In the genomic region with DNA sequence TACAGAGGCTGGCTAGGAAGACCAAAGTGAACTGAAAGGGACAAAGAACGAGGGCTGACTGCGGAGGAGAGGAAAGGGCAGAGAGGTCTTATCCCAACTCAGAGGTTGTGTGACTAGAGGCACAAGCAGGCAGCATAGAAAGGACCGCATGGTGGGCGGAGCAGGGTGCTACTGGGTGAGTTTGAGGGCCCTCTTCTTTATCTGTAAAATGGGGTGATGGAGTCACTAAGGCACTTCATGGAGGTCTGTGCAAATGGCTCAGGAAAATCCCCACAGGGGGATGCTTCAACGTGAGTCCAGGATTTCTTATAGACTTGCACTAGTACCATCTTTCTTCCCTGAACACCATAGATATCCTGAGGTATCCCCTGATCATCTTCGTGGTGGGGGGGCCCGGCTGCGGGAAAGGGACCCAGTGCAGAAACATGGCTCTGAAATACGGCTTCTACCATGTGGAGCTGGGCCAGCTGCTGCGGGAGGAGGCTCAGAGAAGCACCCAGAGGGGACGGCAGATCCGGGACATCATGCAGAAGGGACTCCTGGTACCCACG, we compare ENCODE assay signal across 8 mouse cellular contexts. TPM values are rescaled to one million over a fixed set of nuclear protein-coding genes. Genes with fewer than 3 reads are reported as not detected.
DNase-seq lines count a peak whose midpoint lies in the region; ATAC-seq lines count a peak whose summit lies in the region.

No protein-coding gene starts in this region.

- peaks cover 22% of the 10 kb centered on the region for H3K36me3 ChIP-seq in megakaryocyte, embryonic 14.5 days (replicated peaks; ENCODE audit: low read length)
- peaks cover 22% of the 10 kb centered on the region for H3K36me3 ChIP-seq in limb, embryonic 12.5 days
- peaks cover 15% of the 10 kb centered on the region for H3K36me3 ChIP-seq in stomach, embryonic 14.5 days (ENCODE audit: control insufficient read depth, insufficient read depth, low read length)

- no peaks in the 10 kb centered on the region for H3K9me3 ChIP-seq in megakaryocyte, embryonic 14.5 days
- H3K9me3 ChIP-seq in limb, embryonic 12.5 days, result no peaks in the 10 kb centered on the region
- no peaks in the 10 kb centered on the region for H3K9me3 ChIP-seq in stomach, embryonic 14.5 days (ENCODE audit: control insufficient read depth, low read depth, low read length)

- WGBS in limb, embryonic 12.5 days, result 76% methylated on average over 13 of the region's 13 CpGs
- WGBS in stomach, embryonic 14.5 days, result 67% methylated on average over 13 of the region's 13 CpGs

- H3K4me3 ChIP-seq in megakaryocyte, embryonic 14.5 days (replicated peaks), result peak overlapping the region; percentile 93
- peak overlapping the region; percentile 71 for H3K4me3 ChIP-seq in limb, embryonic 12.5 days (replicated peaks)
- H3K4me3 ChIP-seq in stomach, embryonic 14.5 days (ENCODE audit: low read depth, low read length), result peak overlapping the region; percentile 77

- DNase-seq in cerebellum, adult 11-12 months, result peak; percentile 72
- DNase-seq in cerebellum, postnatal 36 days, result no peak
- no peak for DNase-seq in embryo, embryonic 11 days

- ATAC-seq in megakaryocyte, adult 5-6 weeks (ENCODE audit: poor library complexity, severe bottlenecking), result no peak
- no peak for ATAC-seq in limb, embryonic 12.5 days (ENCODE audit: insufficient number of reproducible peaks, insufficient read depth, low FRiP score, low TSS enrichment, low read depth)
- ATAC-seq in stomach, embryonic 14.5 days (ENCODE audit: insufficient number of reproducible peaks, insufficient read depth, low FRiP score, low read depth), result no peak
- no peak for ATAC-seq in CD4-positive, CD25-positive, alpha-beta regulatory T cell, adult 4 months

- H3K9ac ChIP-seq in limb, embryonic 12.5 days (replicated peaks), result no peak overlapping the region
- H3K9ac ChIP-seq in stomach, embryonic 14.5 days (replicated peaks; ENCODE audit: low read depth, low read length), result no peak overlapping the region

- H3K4me2 ChIP-seq in limb, embryonic 12.5 days, result peak overlapping the region; percentile 93
- peak overlapping the region; percentile 66 for H3K4me2 ChIP-seq in stomach, embryonic 14.5 days (replicated peaks; ENCODE audit: low read depth, low read length)

- peak overlapping the region; percentile 93 for H3K27ac ChIP-seq in limb, embryonic 12.5 days
- peak overlapping the region; percentile 89 for H3K27ac ChIP-seq in stomach, embryonic 14.5 days (ENCODE audit: low read length)

- H3K27me3 ChIP-seq in megakaryocyte, embryonic 14.5 days (replicated peaks), result no peaks in the 10 kb centered on the region
- H3K27me3 ChIP-seq in limb, embryonic 12.5 days, result no peaks in the 10 kb centered on the region
- H3K27me3 ChIP-seq in stomach, embryonic 14.5 days (ENCODE audit: control insufficient read depth, insufficient read depth, low read length), result no peaks in the 10 kb centered on the region

- peaks cover 55% of the 10 kb centered on the region for H3K4me1 ChIP-seq in megakaryocyte, embryonic 14.5 days
- H3K4me1 ChIP-seq in limb, embryonic 12.5 days (replicated peaks), result peaks cover 17% of the 10 kb centered on the region
- H3K4me1 ChIP-seq in stomach, embryonic 14.5 days (ENCODE audit: control insufficient read depth, insufficient read depth, low read length), result peaks cover 4% of the 10 kb centered on the region; the same call in 1 of the 2 replicates

RNA-seq across cellular contexts. Expression of a gene that starts 1.1 kb away (rescaled TPM):
- 0.08 TPM in 1 of 2 replicates, not detected in the other for polyA plus RNA-seq in megakaryocyte, embryonic 14.5 days (2012; ENCODE audit: insufficient read depth, low replicate concordance)
- total RNA-seq in megakaryocyte, adult 5-6 weeks (2015), result not detected in 2 replicates
- total RNA-seq in megakaryocyte, adult 5-6 weeks (2017), result not detected in 2 replicates
- polyA plus RNA-seq in limb, embryonic 12.5 days (2016; fragmentation: Nextera tagmentation; extraction: Ambion mirVana), result 0.24 TPM in 1 of 2 replicates, not detected in the other
- 0.64 and 0.77 TPM in 2 replicates for polyA plus RNA-seq in stomach, embryonic 14.5 days (2014; fragmentation: Nextera tagmentation; extraction: Ambion mirVana)
- 1 to 10 TPM in 1 of 2 experiments, not detected in 1; 1.5 TPM for polyA plus RNA-seq in CD4-positive, CD25-positive, alpha-beta regulatory T cell, adult 4 months (2017; shearing (Covaris generic))

RNA-seq across cellular contexts. Expression of a gene that starts 1.2 kb away (rescaled TPM):
- 61.0 and 154 TPM in 2 replicates for polyA plus RNA-seq in megakaryocyte, embryonic 14.5 days (2012; ENCODE audit: insufficient read depth, low replicate concordance)
- total RNA-seq in megakaryocyte, adult 5-6 weeks (2015), result 41.1 and 45.2 TPM in 2 replicates
- 88.0 and 95.6 TPM in 2 replicates for total RNA-seq in megakaryocyte, adult 5-6 weeks (2017)
- 61.5 and 68.2 TPM in 2 replicates for polyA plus RNA-seq in limb, embryonic 12.5 days (2016; fragmentation: Nextera tagmentation; extraction: Ambion mirVana)
- 56.3 and 59.8 TPM in 2 replicates for polyA plus RNA-seq in stomach, embryonic 14.5 days (2014; fragmentation: Nextera tagmentation; extraction: Ambion mirVana)
- 100 to 1,000 TPM in 1 of 2 experiments, 10 to 100 TPM in 1; 72.1 to 102 TPM for polyA plus RNA-seq in CD4-positive, CD25-positive, alpha-beta regulatory T cell, adult 4 months (2017; shearing (Covaris generic))

RNA-seq across cellular contexts. Expression of a gene that starts 12.5 kb away (rescaled TPM):
- 0.63 TPM in 1 of 2 replicates, not detected in the other for polyA plus RNA-seq in megakaryocyte, embryonic 14.5 days (2012; ENCODE audit: insufficient read depth, low replicate concordance)
- total RNA-seq in megakaryocyte, adult 5-6 weeks (2015), result not detected in 2 replicates
- total RNA-seq in megakaryocyte, adult 5-6 weeks (2017), result not detected in 2 replicates
- not detected in 2 replicates for polyA plus RNA-seq in limb, embryonic 12.5 days (2016; fragmentation: Nextera tagmentation; extraction: Ambion mirVana)
- 0.83 and 1.0 TPM in 2 replicates for polyA plus RNA-seq in stomach, embryonic 14.5 days (2014; fragmentation: Nextera tagmentation; extraction: Ambion mirVana)
- not detected for polyA plus RNA-seq in CD4-positive, CD25-positive, alpha-beta regulatory T cell, adult 4 months (2017; shearing (Covaris generic))

RNA-seq across cellular contexts. Expression of a gene that starts 15.2 kb away (rescaled TPM):
- polyA plus RNA-seq in megakaryocyte, embryonic 14.5 days (2012; ENCODE audit: insufficient read depth, low replicate concordance), result 20.4 and 32.6 TPM in 2 replicates
- 13.0 and 14.0 TPM in 2 replicates for total RNA-seq in megakaryocyte, adult 5-6 weeks (2015)
- 7.6 and 12.8 TPM in 2 replicates for total RNA-seq in megakaryocyte, adult 5-6 weeks (2017)
- polyA plus RNA-seq in limb, embryonic 12.5 days (2016; fragmentation: Nextera tagmentation; extraction: Ambion mirVana), result 37.6 and 39.8 TPM in 2 replicates
- 41.8 and 43.7 TPM in 2 replicates for polyA plus RNA-seq in stomach, embryonic 14.5 days (2014; fragmentation: Nextera tagmentation; extraction: Ambion mirVana)
- polyA plus RNA-seq in CD4-positive, CD25-positive, alpha-beta regulatory T cell, adult 4 months (2017; shearing (Covaris generic)), result 10 to 100 TPM; 21.6 to 25.1 TPM

RNA-seq across cellular contexts. Expression of a gene that starts 19.0 kb away (rescaled TPM):
- polyA plus RNA-seq in megakaryocyte, embryonic 14.5 days (2012; ENCODE audit: insufficient read depth, low replicate concordance), result 202 and 511 TPM in 2 replicates
- total RNA-seq in megakaryocyte, adult 5-6 weeks (2015), result 56.0 and 66.5 TPM in 2 replicates
- 43.9 and 57.7 TPM in 2 replicates for total RNA-seq in megakaryocyte, adult 5-6 weeks (2017)
- 60.2 and 64.7 TPM in 2 replicates for polyA plus RNA-seq in limb, embryonic 12.5 days (2016; fragmentation: Nextera tagmentation; extraction: Ambion mirVana)
- 45.8 and 46.4 TPM in 2 replicates for polyA plus RNA-seq in stomach, embryonic 14.5 days (2014; fragmentation: Nextera tagmentation; extraction: Ambion mirVana)
- 10 to 100 TPM; 16.0 to 29.4 TPM for polyA plus RNA-seq in CD4-positive, CD25-positive, alpha-beta regulatory T cell, adult 4 months (2017; shearing (Covaris generic))
